13 mouse cellular contexts compared by ENCODE assay signal in the genomic region with DNA sequence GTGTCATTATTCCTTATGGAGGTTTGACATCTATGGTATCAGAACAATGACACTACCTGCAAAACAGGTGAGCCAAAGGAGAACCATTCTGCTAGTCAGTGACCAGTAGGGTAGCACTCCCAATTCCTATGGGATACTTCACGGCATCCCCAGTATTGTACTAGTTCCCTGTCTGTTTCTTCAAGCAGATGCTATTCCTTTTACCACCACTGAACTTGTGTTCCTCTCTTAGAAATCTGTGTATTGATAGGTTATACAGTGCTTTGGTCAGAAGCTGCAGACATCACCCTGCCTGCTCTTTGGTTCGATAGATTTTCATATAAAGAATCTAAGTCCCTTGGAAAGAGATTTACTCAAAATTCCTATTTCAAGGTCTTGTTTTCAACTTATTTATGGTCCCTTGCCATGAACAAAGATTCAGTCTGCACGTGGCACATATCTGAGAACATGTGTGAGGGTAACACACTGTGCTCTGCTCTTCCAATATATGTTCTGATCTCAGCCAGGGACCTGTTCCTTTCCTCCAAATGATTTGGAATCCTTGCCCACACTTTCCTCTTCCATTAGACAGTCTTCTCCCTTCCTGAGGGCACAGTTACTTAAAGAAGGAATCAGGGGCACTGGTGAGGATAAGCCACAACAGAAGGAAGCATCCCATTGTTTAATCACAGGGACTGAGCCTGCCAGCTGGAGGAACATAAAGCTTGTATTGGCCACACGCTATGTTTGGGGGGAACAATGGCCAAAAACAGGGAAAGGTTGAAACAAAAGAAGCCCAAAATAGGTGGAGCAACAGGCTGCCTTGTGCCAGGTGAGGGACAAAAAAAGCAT.
DNase-seq lines count a peak whose midpoint lies in the region; ATAC-seq and TF ChIP-seq lines count a peak whose summit lies in the region.
"Had no signal": no experiment of that assay in that cellular context is flagged by ENCODE, and none has a peak within 500 bp of the region (broad histone marks: within the 10 kb centered on the region; RNA-seq: fewer than 3 reads in every experiment).

No protein-coding gene starts in this region.

- no peak for TF ChIP-seq CTCF in gastrocnemius, adult 2 months (IDR thresholded peaks at IDR 0.05)

- peaks cover 5% of the 10 kb centered on the region; the same call in 1 of the 2 replicates for H3K4me1 ChIP-seq in kidney, embryonic 15.5 days
- H3K4me1 ChIP-seq in forebrain, embryonic 10.5 days, result peaks cover 13% of the 10 kb centered on the region
- H3K4me1 ChIP-seq in hindbrain, embryonic 12.5 days, result peaks cover 6% of the 10 kb centered on the region
- peaks cover 4% of the 10 kb centered on the region; the same call in 1 of the 2 replicates for H3K4me1 ChIP-seq in midbrain, embryonic 16.5 days (ENCODE audit: control insufficient read depth, insufficient read depth, low read length)
- H3K4me1 ChIP-seq: liver, embryonic 13.5 days had no signal

- H3K9me3 ChIP-seq in kidney, embryonic 15.5 days (replicated peaks), result no peaks in the 10 kb centered on the region
- H3K9me3 ChIP-seq in forebrain, embryonic 10.5 days, result no peaks in the 10 kb centered on the region
- no peaks in the 10 kb centered on the region for H3K9me3 ChIP-seq in hindbrain, embryonic 12.5 days (replicated peaks)
- no peaks in the 10 kb centered on the region for H3K9me3 ChIP-seq in midbrain, embryonic 16.5 days (replicated peaks; ENCODE audit: control insufficient read depth, low read length, poor library complexity, severe bottlenecking)
- H3K9me3 ChIP-seq: embryonic facial prominence, embryonic 13.5 days; liver, embryonic 13.5 days had no signal

- no peak for DNase-seq in kidney, postnatal 14 days
- no peak for DNase-seq in forebrain, embryonic 10.5 days (ENCODE audit: extremely low spot score, low spot score)
- no peak for DNase-seq in gastrocnemius, adult 2 months
- DNase-seq in layer of hippocampus, postnatal 36 days, result no peak
- DNase-seq in thymus, postnatal 0 days (ENCODE audit: low spot score), result no peak
- DNase-seq: adrenal gland, adult 2 months; heart, adult 2 months; liver, embryonic 13.5 days; thymus, postnatal 36 days had no signal

- no peak overlapping the region for H3K4me3 ChIP-seq in kidney, embryonic 15.5 days (replicated peaks)
- H3K4me3 ChIP-seq in forebrain, embryonic 10.5 days, result no peak overlapping the region
- no peak overlapping the region for H3K4me3 ChIP-seq in hindbrain, embryonic 12.5 days
- H3K4me3 ChIP-seq in midbrain, embryonic 16.5 days (ENCODE audit: low read depth, low read length), result no peak overlapping the region
- H3K4me3 ChIP-seq in gastrocnemius, adult 2 months, result no peak overlapping the region
- H3K4me3 ChIP-seq: embryonic facial prominence, embryonic 13.5 days; heart, adult 2 months; liver, embryonic 13.5 days had no signal

- peak overlapping the region; percentile 77 for H3K27ac ChIP-seq in kidney, embryonic 15.5 days
- H3K27ac ChIP-seq in forebrain, embryonic 10.5 days, result peak overlapping the region; percentile 35; the same call in 1 of the 2 replicates
- H3K27ac ChIP-seq in hindbrain, embryonic 12.5 days, result peak overlapping the region; percentile 4; the same call in 1 of the 2 replicates
- no peak overlapping the region for H3K27ac ChIP-seq in midbrain, embryonic 16.5 days (ENCODE audit: low read length)
- H3K27ac ChIP-seq in gastrocnemius, adult 2 months, result no peak overlapping the region
- H3K27ac ChIP-seq: embryonic facial prominence, embryonic 13.5 days; heart, adult 2 months; liver, embryonic 13.5 days had no signal

- no peaks in the 10 kb centered on the region for H3K36me3 ChIP-seq in kidney, embryonic 15.5 days
- no peaks in the 10 kb centered on the region for H3K36me3 ChIP-seq in forebrain, embryonic 10.5 days (replicated peaks)
- no peaks in the 10 kb centered on the region for H3K36me3 ChIP-seq in hindbrain, embryonic 12.5 days
- H3K36me3 ChIP-seq in midbrain, embryonic 16.5 days (ENCODE audit: control insufficient read depth, insufficient read depth, low read length), result no peaks in the 10 kb centered on the region
- H3K36me3 ChIP-seq: embryonic facial prominence, embryonic 13.5 days; liver, embryonic 13.5 days had no signal

- 55% methylated on average over 4 of the region's 4 CpGs for WGBS in kidney, embryonic 15.5 days
- WGBS in forebrain, embryonic 10.5 days, result 49% methylated on average over 4 of the region's 4 CpGs
- 62% methylated on average over 4 of the region's 4 CpGs for WGBS in hindbrain, embryonic 12.5 days
- WGBS in midbrain, embryonic 16.5 days, result 44% methylated on average over 4 of the region's 4 CpGs

- intact Hi-C loops in gastrocnemius, adult 2 months (cut with DNase I), result no loop called here

- peak; percentile 38 for ATAC-seq in kidney, embryonic 15.5 days (replicated peaks; ENCODE audit: low FRiP score)
- ATAC-seq in hindbrain, embryonic 12.5 days (ENCODE audit: low FRiP score), result peak; percentile 69
- peak; percentile 37; the same call in 1 of the 2 replicates for ATAC-seq in midbrain, embryonic 16.5 days

- H3K4me2 ChIP-seq in kidney, embryonic 15.5 days, result 0 out of 2 replicates have a peak overlapping the region, but pooled peaks have one; percentile 18
- peak overlapping the region; percentile 21 for H3K4me2 ChIP-seq in hindbrain, embryonic 12.5 days (replicated peaks)
- H3K4me2 ChIP-seq in midbrain, embryonic 16.5 days (ENCODE audit: low read length), result no peak overlapping the region
- H3K4me2 ChIP-seq: embryonic facial prominence, embryonic 13.5 days; liver, embryonic 13.5 days had no signal

- H3K27me3 ChIP-seq in kidney, embryonic 15.5 days, result no peaks in the 10 kb centered on the region
- no peaks in the 10 kb centered on the region for H3K27me3 ChIP-seq in forebrain, embryonic 10.5 days (ENCODE audit: poor library complexity, severe bottlenecking)
- H3K27me3 ChIP-seq in hindbrain, embryonic 12.5 days, result no peaks in the 10 kb centered on the region
- no peaks in the 10 kb centered on the region for H3K27me3 ChIP-seq in midbrain, embryonic 16.5 days (ENCODE audit: control insufficient read depth, insufficient read depth, low read depth, low read length)
- H3K27me3 ChIP-seq: embryonic facial prominence, embryonic 13.5 days; liver, embryonic 13.5 days had no signal

- no peak overlapping the region for H3K9ac ChIP-seq in kidney, embryonic 15.5 days
- H3K9ac ChIP-seq in hindbrain, embryonic 12.5 days, result no peak overlapping the region
- H3K9ac ChIP-seq in midbrain, embryonic 16.5 days (ENCODE audit: low read depth, low read length), result no peak overlapping the region
- H3K9ac ChIP-seq: embryonic facial prominence, embryonic 13.5 days; liver, embryonic 13.5 days had no signal

Comparison
In these comparisons a context has a peak if more than half of its experiments do, and no peak if none do; other contexts are left out.
1. H3K27ac ChIP-seq: peak in kidney, embryonic 15.5 days (single experiment), forebrain, embryonic 10.5 days (single experiment) and hindbrain, embryonic 12.5 days (single experiment); none in midbrain, embryonic 16.5 days (single experiment) and gastrocnemius, adult 2 months (single experiment).
2. Peak in every context shown above with its lines, with median percentiles within 50 percentile points of each other: ATAC-seq.